Mouse (Mus musculus) cerebellum, adult 11 months (tissue): Measurements from ENCODE around the gene Elavl2.

Experiments used
- DNase-seq: peaks from one replicate; pipeline ENCODE4 v3.0.0; 2022

Elavl2 gene

GRCm38 (mm10) chr4:91400423-91400822 is at the start of gene Elavl2:
Gene Elavl2, minus strand, starts transcription at chr4:91400785.
- DNase-seq: no peak

GRCm38 (mm10) chr4:91447887-91448286 is 47.3 kb upstream of the Elavl2 start:
- no peak for DNase-seq

- no peak for DNase-seq
Observed at GRCm38 (mm10) chr4:91415582-91415981, 15.0 kb upstream of the Elavl2 start.

DNA sequence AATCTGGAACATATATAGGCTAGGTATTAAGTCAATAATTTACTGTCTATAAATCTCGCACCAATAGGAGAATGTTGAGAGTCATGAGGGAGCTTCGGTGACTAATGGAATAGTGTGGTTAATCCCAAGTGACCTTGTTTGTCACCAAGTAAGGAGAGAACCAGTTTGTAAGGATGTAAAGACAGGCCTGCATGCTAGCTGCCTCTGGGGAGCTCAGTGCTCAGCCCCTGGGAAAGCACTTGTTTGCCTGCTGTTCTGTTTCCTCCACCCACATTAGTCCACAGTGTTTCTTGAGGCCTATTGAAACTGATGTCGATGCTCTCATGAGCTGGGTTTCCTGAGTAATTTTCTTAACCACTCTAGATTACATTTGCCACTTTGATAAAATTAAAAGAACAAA is 4.5 kb upstream of the Elavl2 start:
- no peak for DNase-seq

DNA sequence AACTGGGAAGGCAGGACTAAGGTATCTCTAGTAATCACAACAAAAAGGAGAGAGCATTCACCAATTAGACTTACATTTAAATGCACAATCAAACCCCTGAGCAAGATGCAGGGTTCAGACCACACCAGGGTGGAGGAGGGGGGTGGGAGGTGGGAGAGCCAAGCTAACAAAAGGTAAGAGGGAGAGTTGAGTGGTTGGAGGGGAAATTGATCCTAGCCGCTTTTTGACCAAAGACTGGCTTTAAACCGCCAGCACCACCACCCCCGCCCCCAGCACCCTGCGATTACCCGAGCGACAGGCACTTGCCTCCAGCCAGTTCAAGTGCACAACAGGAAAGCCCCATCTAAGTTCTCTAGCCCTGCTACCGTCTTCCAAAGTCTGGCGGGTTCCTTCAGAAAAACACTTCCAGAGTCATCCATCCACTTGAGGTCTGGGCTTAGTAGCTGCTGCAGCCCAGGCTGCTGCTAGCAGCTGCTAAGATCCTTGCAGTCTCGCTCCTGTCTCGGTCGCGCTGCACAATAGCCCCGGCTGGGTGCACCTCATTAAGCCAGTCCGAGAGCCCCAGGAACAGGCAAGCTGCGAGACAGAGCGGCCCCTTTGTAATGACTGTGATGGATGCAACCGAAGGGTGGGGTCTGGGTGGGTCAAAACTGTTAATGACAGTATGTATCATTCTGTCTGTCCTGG is 932 bp downstream of the Elavl2 start:
- no peak for DNase-seq

GRCm38 (mm10) chr4:91391987-91392598 is 8.5 kb downstream of the Elavl2 start:
- DNase-seq: no peak

DNA sequence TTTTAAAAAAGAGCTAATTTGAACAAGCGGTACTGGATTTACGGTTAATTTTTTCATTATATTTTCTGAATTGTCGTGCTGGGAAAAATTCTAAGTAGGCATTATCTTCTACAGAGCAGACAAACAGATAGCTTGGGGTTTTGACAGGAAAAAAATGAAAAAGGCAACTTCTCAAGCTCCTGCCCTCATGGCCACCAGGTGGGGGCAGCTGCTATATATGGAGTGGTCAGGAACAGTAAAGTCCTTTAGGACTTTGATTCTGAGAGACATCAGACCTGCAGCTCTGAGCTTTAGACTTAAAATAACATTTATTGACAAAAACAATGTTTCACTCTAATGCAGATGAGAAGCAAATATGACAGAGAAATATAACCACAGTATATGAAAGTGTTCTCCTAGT is 12.9 kb downstream of the Elavl2 start:
- no peak for DNase-seq

- DNase-seq: no peak
Observed at GRCm38 (mm10) chr4:91381201-91381627, 19.4 kb downstream of the Elavl2 start.

DNA sequence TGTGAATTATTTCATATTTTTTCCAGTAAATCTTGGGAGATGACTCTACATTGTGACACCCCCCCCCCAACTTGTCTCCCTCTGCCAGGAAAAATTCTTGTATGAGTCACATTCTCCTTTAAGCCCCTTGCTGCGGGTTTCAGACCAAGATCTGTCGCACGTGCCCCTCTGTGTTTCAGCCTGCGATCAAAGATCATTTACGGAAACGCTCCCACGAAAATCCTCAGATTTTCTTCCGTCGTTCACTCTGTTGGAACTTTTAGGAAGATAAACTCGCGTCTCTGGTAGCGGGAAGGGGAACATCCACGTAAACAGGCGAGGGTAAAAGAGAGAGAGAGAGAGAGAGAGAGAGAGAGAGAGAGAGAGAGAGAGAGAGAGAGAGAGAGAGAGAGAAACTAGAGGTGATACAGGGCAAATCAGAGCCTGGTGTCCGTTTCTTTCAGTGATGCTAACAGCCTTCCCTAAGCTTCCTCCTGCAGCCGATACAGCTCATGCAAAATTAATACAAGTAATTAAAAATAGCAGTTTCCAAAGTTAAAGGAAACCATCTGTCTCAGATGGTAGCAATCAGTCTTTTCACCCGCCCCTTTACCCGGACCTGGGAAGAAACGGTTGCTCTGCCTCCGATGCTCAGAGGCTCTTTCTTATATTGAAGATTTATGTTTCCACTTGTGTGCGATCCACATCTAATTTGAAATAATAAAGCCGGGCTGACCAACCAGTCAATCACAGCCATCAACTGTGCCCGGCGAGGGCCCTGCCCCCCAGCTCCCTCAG is 20.1 kb downstream of the Elavl2 start:
- DNase-seq: no peak

DNA sequence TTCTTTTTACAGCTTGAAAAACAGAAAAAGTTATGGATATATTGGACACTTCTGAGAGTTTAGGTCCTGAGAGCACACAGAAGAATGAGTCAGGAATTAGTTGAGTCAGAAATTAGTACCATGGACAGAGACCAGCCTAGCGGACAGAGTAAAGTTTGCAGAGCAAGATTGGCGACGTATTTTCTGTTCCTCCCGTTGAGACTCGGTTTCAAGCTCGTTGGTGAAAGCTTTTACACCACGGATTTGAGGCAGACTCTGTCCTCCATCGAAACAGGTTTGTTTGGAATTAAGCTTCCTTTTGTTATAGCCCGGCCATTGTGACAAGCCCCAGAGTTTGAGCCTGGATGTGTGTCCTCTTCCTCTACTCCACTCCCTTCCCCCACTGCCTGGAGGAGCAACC is 21.0 kb downstream of the Elavl2 start:
- no peak for DNase-seq

DNA sequence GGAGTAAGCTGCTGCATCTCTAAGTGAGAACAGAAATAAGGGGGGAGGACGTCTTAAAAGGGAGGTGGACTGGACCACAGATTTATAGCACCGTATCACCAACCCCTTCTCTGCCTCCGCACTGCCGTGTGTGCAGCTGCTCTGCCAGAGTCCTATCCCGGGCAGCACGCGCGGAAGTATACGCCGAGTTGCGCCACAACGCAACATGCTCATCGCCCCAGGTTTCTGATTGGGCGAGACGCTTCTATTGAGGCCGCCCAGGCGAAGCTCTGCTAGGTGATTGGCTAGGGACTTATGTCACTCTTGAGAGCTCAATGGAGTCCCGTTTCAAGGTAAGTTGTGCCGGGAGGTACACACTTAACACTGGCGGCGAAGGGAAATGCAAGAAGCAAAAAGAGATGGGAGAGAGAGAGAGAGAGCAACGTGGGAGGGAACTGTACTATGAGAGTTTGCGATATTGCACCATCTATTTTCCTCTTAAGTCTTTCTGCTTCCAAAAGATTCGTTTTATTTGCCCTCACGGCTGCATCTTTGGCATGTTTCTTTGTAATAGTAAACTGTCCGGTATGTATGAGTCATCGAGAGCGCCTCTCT is 24.2 kb downstream of the Elavl2 start:
- DNase-seq: peak; percentile 95

- DNase-seq: no peak
Observed at GRCm38 (mm10) chr4:91375372-91375687, 25.3 kb downstream of the Elavl2 start.

- peak; percentile 31 for DNase-seq
Observed at GRCm38 (mm10) chr4:91374571-91375371, 25.8 kb downstream of the Elavl2 start.

DNA sequence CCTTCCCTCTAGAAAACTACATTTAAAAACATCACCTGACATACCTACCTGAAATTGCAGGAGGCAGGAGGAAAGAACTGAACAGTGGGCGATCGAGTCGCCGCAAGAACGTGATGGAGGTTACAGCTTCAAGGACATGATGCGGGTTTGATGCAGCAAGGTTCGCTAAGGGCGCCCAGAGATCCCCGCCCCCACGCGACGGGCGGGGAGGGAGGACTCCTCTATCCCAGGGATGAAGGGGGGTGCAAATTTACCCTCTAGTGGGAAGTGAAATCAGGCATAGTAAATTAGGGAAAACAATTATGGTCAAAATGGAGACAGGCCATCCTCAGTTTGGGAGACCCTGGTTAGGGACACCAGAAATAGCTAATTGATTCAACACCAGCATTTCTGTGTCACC is 27.7 kb downstream of the Elavl2 start:
- DNase-seq: no peak

DNA sequence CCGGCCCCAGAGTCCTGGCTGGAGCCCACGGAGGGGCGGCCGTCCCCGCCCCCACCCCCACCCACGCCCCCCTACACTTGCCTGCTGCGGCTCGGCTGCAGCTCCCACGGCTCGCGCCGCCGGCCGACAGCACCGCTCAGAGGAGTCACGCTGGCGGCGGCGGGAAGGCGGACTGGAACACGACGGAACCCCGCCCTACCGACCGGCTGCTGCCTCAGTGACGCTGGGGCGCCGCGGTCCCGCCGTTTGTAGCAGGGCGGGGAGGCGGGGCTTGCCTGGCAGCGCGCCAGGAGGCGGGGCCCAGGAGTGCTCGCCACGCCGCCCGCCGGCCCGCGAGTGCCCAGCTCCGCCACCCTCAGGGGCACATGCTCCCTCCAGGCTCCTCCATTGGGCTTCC is 28.8 kb downstream of the Elavl2 start:
- DNase-seq: peak; percentile 68

- peak; percentile 38 for DNase-seq
Observed at GRCm38 (mm10) chr4:91371131-91371818, 29.3 kb downstream of the Elavl2 start.

DNA sequence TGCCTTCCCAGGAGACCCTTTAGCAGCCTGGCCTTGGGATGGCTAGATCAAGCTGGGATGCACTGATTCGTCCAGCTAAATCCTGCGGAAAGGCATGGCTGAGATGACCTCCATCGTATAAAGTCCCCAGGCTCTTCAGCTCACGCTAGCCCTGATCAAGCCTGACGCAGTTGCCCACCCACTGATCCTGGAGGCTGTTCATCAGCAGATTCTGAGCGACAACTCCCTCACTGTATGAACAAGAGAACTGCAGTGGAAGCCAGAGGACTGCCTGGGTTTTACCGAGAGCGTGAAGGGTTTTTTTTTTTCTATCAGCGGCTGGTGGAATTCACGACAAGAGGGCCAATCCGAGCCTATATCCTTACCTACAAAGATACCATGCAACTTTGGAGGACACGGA is 35.3 kb downstream of the Elavl2 start:
- DNase-seq: no peak

DNA sequence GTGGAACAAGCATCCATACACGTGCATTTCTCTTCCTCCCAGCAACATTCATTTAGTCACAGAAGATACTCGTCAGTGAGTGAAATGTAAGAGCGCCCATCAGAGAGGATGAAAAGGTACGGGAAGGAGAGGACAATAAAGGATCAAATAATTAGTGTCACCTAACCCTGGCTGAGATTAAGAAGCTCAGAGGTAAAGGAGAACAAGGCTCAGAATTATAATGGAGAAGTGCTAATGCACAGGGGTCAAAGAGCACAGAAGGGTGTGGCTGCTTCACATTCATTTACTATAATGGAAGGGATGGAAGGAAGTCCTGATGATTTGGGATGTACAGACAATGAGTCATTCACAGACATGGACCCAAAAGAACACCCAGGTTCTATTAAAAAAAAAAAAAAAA is 36.6 kb downstream of the Elavl2 start:
- no peak for DNase-seq

GRCm38 (mm10) chr4:91362520-91362919 is 38.1 kb downstream of the Elavl2 start:
- no peak for DNase-seq

DNA sequence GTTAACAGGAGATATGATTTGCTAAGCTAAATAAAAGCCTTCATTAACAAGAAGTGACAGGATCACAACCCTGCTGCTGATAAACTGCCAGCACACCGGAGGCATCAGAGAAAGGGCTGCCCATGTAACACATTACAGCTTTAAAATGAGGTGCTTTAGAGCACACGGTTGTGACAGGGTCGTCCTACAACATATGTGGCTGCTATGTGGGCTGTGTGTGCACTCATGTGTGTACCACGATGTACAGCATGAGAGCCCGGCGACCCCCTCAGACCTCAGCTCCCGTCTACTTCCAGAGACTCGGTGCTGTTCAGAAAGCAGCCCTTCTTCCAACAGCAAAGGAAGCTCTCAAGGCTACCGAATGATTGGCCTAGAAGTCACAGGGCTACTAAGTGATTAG is 47.4 kb downstream of the Elavl2 start:
- no peak for DNase-seq

GRCm38 (mm10) chr4:91349579-91349978 is 51.0 kb downstream of the Elavl2 start:
- no peak for DNase-seq

DNA sequence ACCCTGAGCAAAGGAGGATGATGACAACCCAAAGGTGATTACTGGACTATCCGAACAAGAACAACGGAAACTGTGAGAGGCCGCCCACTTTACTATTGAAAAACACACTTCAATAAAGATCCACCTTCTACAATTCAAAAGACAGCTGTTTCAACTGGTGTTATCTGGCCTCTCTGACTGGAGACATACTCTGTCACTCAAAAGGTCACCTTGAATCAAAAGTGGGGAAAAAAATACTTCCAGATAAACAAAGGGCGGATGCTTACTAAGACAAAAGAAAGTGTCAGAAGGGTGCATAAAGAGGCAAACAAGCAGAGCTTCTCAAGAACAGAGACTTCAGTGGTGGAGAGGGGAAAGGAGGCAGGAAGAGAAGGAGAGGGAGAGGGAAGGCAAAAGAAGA is 66.4 kb downstream of the Elavl2 start:
- no peak for DNase-seq
